Mouse (Mus musculus): Measurements from ENCODE around the gene Slc4a2.

- no peak for TF ChIP-seq FLI1 (IDR thresholded peaks at IDR 0.05; ENCODE audit: low read length)
- no peak for TF ChIP-seq GATA1 (IDR thresholded peaks at IDR 0.05; ENCODE audit: borderline replicate concordance, low read length)
Measured at GRCm38 (mm10) chr5:24426556-24427284, 3.1 kb downstream of the Slc4a2 start.
